Mouse (Mus musculus) embryonic facial prominence, embryonic 15.5 days (tissue): ENCODE measurements around the gene Spata21. TPM values are rescaled to one million over a fixed set of nuclear protein-coding genes. Genes with fewer than 3 reads are reported as not detected.
"Not testable (repeated sequence)": the region's sequence is repeated elsewhere in the genome, so short reads cannot be mapped to it uniquely, and the experiment has no call there.

Source experiments
- ATAC-seq: fragments of 200-750 bp; cut with Nextera tagmentation; 2 replicates; pipeline ENCODE4 v1.8.0; 2017; ENCODE audit warnings: low read depth, moderate TSS enrichment; ENCODE audit not compliant: insufficient number of reproducible peaks, low FRiP score, low TSS enrichment
- H3K27ac ChIP-seq: fragments of 300-500 bp; sonication (generic); replicated peaks from 2 replicates; pipeline ENCODE4 v1.5.1; 2015; ENCODE audit warnings: mild to moderate bottlenecking, inconsistent platforms
- H3K27me3 ChIP-seq: fragments of 300-500 bp; sonication (generic); 2 replicates; pipeline ENCODE4 v1.6.1; 2015; ENCODE audit warnings: inconsistent platforms
- H3K36me3 ChIP-seq: fragments of 300-500 bp; sonication (generic); 2 replicates; pipeline ENCODE4 v1.6.1; 2015; ENCODE audit warnings: mild to moderate bottlenecking, inconsistent platforms
- H3K4me1 ChIP-seq: fragments of 300-500 bp; sonication (generic); 2 replicates; pipeline ENCODE4 v1.6.1; 2015; ENCODE audit warnings: inconsistent platforms
- H3K4me2 ChIP-seq: fragments of 300-500 bp; sonication (generic); replicated peaks from 2 replicates; pipeline ENCODE4 v1.6.1; 2015; ENCODE audit warnings: mild to moderate bottlenecking, inconsistent platforms
- H3K4me3 ChIP-seq: fragments of 300-500 bp; sonication (generic); replicated peaks from 2 replicates; pipeline ENCODE4 v1.5.1; 2015; ENCODE audit warnings: mild to moderate bottlenecking, inconsistent platforms
- H3K9ac ChIP-seq: fragments of 300-500 bp; sonication (generic); 2 replicates; pipeline ENCODE4 v1.6.1; 2015; ENCODE audit warnings: inconsistent platforms
- H3K9me3 ChIP-seq: fragments of 300-500 bp; sonication (generic); replicated peaks from 2 replicates; pipeline ENCODE4 v1.6.1; 2016; ENCODE audit warnings: inconsistent platforms
- WGBS: fragments of 180-500 bp; shearing (Covaris S2); methylation state at CpG from one replicate; pipeline ENCODE4 v1.1.7; 2015; 5-methylcytosine and 5-hydroxymethylcytosine counted together
- polyA plus RNA-seq: library from polyadenylated mRNA; unstranded; fragments of >200 nt; fragmentation: Nextera tagmentation; extraction: Ambion mirVana; gene quantifications from 2 replicates; pipeline ENCODE4 v1.2.1, GENCODE M21; 2015

Spata21 gene
- polyA plus RNA-seq, 1 experiment from 2014 or later: 0.20 TPM

GRCm38 (mm10) chr4:141131531-141132061 lies 43.5 kb downstream of the Spata21 start:
- H3K9ac ChIP-seq: no peak overlapping the region
- no peak overlapping the region for H3K4me2 ChIP-seq
- 53% methylated on average over 5 of the region's 5 CpGs for WGBS
- peaks cover 67% of the 10 kb centered on the region for H3K4me1 ChIP-seq
- no peaks in the 10 kb centered on the region for H3K36me3 ChIP-seq
- ATAC-seq: no peak
- H3K9me3 ChIP-seq: no peaks in the 10 kb centered on the region
- peak overlapping the region; percentile 71 for H3K27ac ChIP-seq
- H3K4me3 ChIP-seq: no peak overlapping the region
- H3K27me3 ChIP-seq: no peaks in the 10 kb centered on the region

- no peaks in the 10 kb centered on the region for H3K9me3 ChIP-seq
- WGBS: 65% methylated on average over 8 of the region's 8 CpGs
- H3K4me3 ChIP-seq: no peak overlapping the region
- H3K27ac ChIP-seq: peak overlapping the region; percentile 71; the same call in 1 of the 2 replicates
- H3K4me1 ChIP-seq: peaks cover 73% of the 10 kb centered on the region
- no peaks in the 10 kb centered on the region for H3K27me3 ChIP-seq
- no peak overlapping the region for H3K9ac ChIP-seq
- no peak overlapping the region for H3K4me2 ChIP-seq
- no peak for ATAC-seq
- no peaks in the 10 kb centered on the region for H3K36me3 ChIP-seq
Observed at GRCm38 (mm10) chr4:141132191-141132590, 44.1 kb downstream of the Spata21 start.

GRCm38 (mm10) chr4:141133227-141133626 lies 45.1 kb downstream of the Spata21 start:
- H3K4me3 ChIP-seq: no peak overlapping the region
- no peak for ATAC-seq
- no peaks in the 10 kb centered on the region for H3K9me3 ChIP-seq
- H3K27ac ChIP-seq: no peak overlapping the region; the same call in 1 of the 2 replicates
- no peak overlapping the region for H3K4me2 ChIP-seq
- peaks cover 82% of the 10 kb centered on the region for H3K4me1 ChIP-seq
- 36% methylated on average over 8 of the region's 8 CpGs for WGBS
- no peaks in the 10 kb centered on the region for H3K27me3 ChIP-seq
- no peak overlapping the region for H3K9ac ChIP-seq
- H3K36me3 ChIP-seq: no peaks in the 10 kb centered on the region

- Histone ChIP-seq H3K27ac (peak overlapping the region; percentile 79), H3K36me3 (no peaks in the 10 kb centered on the region), H3K4me3 (no peak overlapping the region), H3K27me3 (no peaks in the 10 kb centered on the region), H3K9me3 (no peaks in the 10 kb centered on the region), H3K4me2 (no peak overlapping the region), H3K4me1 (peaks cover 86% of the 10 kb centered on the region), H3K9ac (no peak overlapping the region)
- no peak for ATAC-seq
- WGBS: 43% methylated on average over 8 of the region's 8 CpGs
Observed at GRCm38 (mm10) chr4:141134031-141134441, 45.9 kb downstream of the Spata21 start.

- no peak overlapping the region for H3K4me2 ChIP-seq
- H3K4me1 ChIP-seq: peaks cover 78% of the 10 kb centered on the region
- peak overlapping the region; percentile 79 for H3K27ac ChIP-seq
- no peak for ATAC-seq
- 72% methylated on average over 20 of the region's 20 CpGs for WGBS
- H3K36me3 ChIP-seq: no peaks in the 10 kb centered on the region
- H3K27me3 ChIP-seq: no peaks in the 10 kb centered on the region
- no peak overlapping the region for H3K4me3 ChIP-seq
- no peak overlapping the region for H3K9ac ChIP-seq
- H3K9me3 ChIP-seq: no peaks in the 10 kb centered on the region
Observed at GRCm38 (mm10) chr4:141134751-141135530, 46.8 kb downstream of the Spata21 start.

- WGBS: 76% methylated on average over 7 of the region's 7 CpGs
- ATAC-seq: no peak
- no peak overlapping the region for H3K9ac ChIP-seq
- H3K4me3 ChIP-seq: no peak overlapping the region
- H3K27me3 ChIP-seq: no peaks in the 10 kb centered on the region
- H3K27ac ChIP-seq: no peak overlapping the region
- H3K9me3 ChIP-seq: no peaks in the 10 kb centered on the region
- no peak overlapping the region for H3K4me2 ChIP-seq
- H3K36me3 ChIP-seq: no peaks in the 10 kb centered on the region
- peaks cover 69% of the 10 kb centered on the region for H3K4me1 ChIP-seq
Observed at GRCm38 (mm10) chr4:141136126-141136525, 48.0 kb downstream of the Spata21 start.

- WGBS: 54% methylated on average over 3 of the region's 3 CpGs
- not testable (repeated sequence) for H3K36me3 ChIP-seq, H3K4me3 ChIP-seq, ATAC-seq, H3K27me3 ChIP-seq, H3K9me3 ChIP-seq, H3K9ac ChIP-seq
- Histone ChIP-seq H3K4me1 (peaks cover 61% of the 10 kb centered on the region), H3K27ac (peak overlapping the region; percentile 98; the same call in 1 of the 2 replicates), H3K4me2 (peak overlapping the region; percentile 88; the same call in 1 of the 2 replicates)
Observed at GRCm38 (mm10) chr4:141137740-141138139, 49.6 kb downstream of the Spata21 start.

- peak overlapping the region; percentile 94 for H3K4me3 ChIP-seq
- H3K9ac ChIP-seq: peak overlapping the region; percentile 76
- ATAC-seq: no peak
- no peaks in the 10 kb centered on the region for H3K27me3 ChIP-seq
- H3K4me2 ChIP-seq: peak overlapping the region; percentile 88
- H3K27ac ChIP-seq: peak overlapping the region; percentile 98
- no peaks in the 10 kb centered on the region for H3K36me3 ChIP-seq
- no peaks in the 10 kb centered on the region for H3K9me3 ChIP-seq
- H3K4me1 ChIP-seq: peaks cover 55% of the 10 kb centered on the region
- 2% methylated on average over 29 of the region's 29 CpGs for WGBS
Observed at GRCm38 (mm10) chr4:141138425-141139115, 50.4 kb downstream of the Spata21 start.

GRCm38 (mm10) chr4:141139116-141139970 lies 51.2 kb downstream of the Spata21 start, which contains the start of gene Szrd1:
Gene Szrd1 (minus strand): TSS chr4:141139775.
- peak within 1 kb of the TSS; percentile 88 for H3K4me2 ChIP-seq
- peaks cover 49% of the 10 kb centered on the region for H3K4me1 ChIP-seq
- under 1% methylated on average over 63 of the region's 63 CpGs for WGBS
- H3K9ac ChIP-seq: peak within 1 kb of the TSS; percentile 76
- H3K4me3 ChIP-seq: peak within 1 kb of the TSS; percentile 94
- H3K27me3 ChIP-seq: no peaks in the 10 kb centered on the region
- no peaks in the 10 kb centered on the region for H3K36me3 ChIP-seq
- H3K9me3 ChIP-seq: no peaks in the 10 kb centered on the region
- peak within 1 kb of the TSS; percentile 98 for H3K27ac ChIP-seq
- peak; percentile 94 for ATAC-seq

GRCm38 (mm10) chr4:141140354-141140753 lies 52.2 kb downstream of the Spata21 start:
- ATAC-seq: not testable (repeated sequence)
- 84% methylated on average over 9 of the region's 9 CpGs for WGBS

More at GRCm38 (mm10) chr4:141140354-141140753, 52.2 kb downstream of the Spata21 start:
- H3K4me2 ChIP-seq, H3K9me3 ChIP-seq, H3K27ac ChIP-seq, H3K4me3 ChIP-seq, H3K27me3 ChIP-seq, H3K9ac ChIP-seq, H3K36me3 ChIP-seq: not testable (repeated sequence)
- peaks cover 39% of the 10 kb centered on the region for H3K4me1 ChIP-seq
